Mouse (Mus musculus) brain, embryonic 14.5 days (tissue): ENCODE results near the gene Clpb.

Source experiments
- CTCF ChIP-seq: fragments of 200-500 bp; IDR thresholded peaks from 2 replicates; pipeline ENCODE4 v1.5.1; 2012; ENCODE audit warnings: inconsistent platforms, mild to moderate bottlenecking, moderate library complexity, borderline replicate concordance; ENCODE audit not compliant: insufficient read depth, insufficient read length; ENCODE audit errors: extremely low read depth
- POLR2A ChIP-seq: fragments of 200-500 bp; IDR thresholded peaks from 2 replicates; pipeline ENCODE4 v1.6.1; 2012; ENCODE audit warnings: mild to moderate bottlenecking, inconsistent platforms, borderline replicate concordance; ENCODE audit not compliant: poor library complexity, insufficient read depth, insufficient read length, severe bottlenecking; ENCODE audit errors: extremely low read depth

DNA sequence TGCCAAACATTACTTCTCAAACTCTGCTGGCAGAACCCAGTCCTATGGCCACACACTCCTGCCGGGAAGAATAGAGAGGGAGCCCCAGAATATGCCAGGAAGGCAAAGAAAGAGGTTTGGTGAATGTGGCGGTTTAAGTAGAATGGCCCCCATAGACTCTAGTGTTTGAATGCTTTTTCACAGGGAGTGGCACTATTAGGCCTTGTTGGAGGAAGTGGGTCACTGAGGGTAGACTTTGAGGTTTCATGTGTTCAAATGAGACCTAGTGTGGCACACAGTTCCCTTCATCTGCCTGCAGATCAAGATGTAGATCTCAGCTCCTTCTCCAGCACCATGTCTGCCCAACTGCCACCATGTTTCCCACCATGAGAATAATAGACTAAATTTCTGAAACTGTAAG, 27.4 kb upstream of the Clpb start:
- TF ChIP-seq CTCF (no peak), POLR2A (no peak)
